Mouse (Mus musculus) kidney, postnatal 25 days (tissue): ENCODE results near the gene Lcmt1.

Experiments
- DNase-seq, 2 experiments: peaks; one replicate each; pipeline ENCODE4 v3.0.0; 2021; ENCODE audit warnings: mixed read lengths in 2 of 2

The Lcmt1 gene

DNA sequence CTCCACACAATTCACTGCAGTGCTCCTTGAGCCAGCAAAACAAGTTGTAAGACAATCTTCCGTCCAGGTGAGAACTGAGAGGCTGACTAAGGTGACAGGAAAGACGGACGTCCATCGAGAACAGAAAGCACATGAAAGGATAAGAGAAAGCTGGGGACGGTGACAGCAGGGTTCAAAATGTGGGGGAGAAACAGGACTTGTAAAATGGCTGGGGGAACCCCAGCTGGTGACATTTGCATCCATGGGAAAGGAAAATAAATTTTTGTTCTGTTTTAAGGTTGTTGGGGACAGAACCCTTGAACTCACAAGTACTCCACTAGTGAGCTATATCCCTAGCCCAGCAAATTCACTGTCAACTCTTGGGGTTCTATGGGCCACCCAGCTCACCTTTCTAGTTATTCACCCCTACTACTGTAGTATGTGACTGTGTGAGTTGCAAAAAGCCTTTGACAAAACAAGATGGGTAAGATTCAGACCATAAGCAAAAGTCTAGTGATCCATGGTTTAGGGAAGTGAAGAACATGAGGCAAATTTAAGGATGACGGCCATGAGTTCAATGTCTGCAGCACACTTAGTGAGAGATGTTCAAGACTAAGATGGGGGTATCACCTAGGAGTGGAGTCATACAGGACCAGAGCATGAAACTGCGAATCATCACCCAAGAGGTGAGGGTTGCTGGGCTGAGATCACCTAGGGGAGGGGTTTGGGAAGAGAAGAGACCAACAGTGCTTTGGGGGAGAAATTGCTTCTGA, 8.2 kb upstream of the Lcmt1 start:
- no peak for DNase-seq

GRCm38 (mm10) chr7:123362806-123363205, 6.8 kb upstream of the Lcmt1 start:
- peak in 1 of 2 experiments; percentile 35 for DNase-seq

DNA sequence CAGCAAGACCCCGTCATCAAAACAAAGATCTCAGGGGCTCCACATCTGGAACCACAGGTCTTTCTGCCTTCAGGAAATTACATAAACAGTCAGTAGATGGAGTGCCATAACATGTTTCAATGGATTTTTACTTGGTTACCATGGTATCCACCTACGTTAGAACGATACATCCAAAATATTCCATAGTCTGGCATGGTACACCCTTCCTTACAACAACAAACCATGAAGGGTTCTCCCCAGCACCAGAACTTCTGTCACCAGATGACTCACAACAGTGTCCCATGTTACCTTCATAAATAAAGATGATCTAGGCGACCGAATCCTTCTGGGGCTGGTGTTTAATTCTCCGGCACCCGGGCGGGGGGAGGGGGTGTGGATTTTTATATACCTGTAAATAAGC, 5.6 kb upstream of the Lcmt1 start:
- DNase-seq = no peak

- peak in 1 of 2 experiments; percentile 47 for DNase-seq
Observed at GRCm38 (mm10) chr7:123365876-123366741, 3.5 kb upstream of the Lcmt1 start.

GRCm38 (mm10) chr7:123366806-123367205, 2.8 kb upstream of the Lcmt1 start:
- no peak for DNase-seq

GRCm38 (mm10) chr7:123367218-123368150, 2.1 kb upstream of the Lcmt1 start:
- no peak for DNase-seq

- no peak for DNase-seq
Observed at GRCm38 (mm10) chr7:123368187-123368586, 1.4 kb upstream of the Lcmt1 start.

DNA sequence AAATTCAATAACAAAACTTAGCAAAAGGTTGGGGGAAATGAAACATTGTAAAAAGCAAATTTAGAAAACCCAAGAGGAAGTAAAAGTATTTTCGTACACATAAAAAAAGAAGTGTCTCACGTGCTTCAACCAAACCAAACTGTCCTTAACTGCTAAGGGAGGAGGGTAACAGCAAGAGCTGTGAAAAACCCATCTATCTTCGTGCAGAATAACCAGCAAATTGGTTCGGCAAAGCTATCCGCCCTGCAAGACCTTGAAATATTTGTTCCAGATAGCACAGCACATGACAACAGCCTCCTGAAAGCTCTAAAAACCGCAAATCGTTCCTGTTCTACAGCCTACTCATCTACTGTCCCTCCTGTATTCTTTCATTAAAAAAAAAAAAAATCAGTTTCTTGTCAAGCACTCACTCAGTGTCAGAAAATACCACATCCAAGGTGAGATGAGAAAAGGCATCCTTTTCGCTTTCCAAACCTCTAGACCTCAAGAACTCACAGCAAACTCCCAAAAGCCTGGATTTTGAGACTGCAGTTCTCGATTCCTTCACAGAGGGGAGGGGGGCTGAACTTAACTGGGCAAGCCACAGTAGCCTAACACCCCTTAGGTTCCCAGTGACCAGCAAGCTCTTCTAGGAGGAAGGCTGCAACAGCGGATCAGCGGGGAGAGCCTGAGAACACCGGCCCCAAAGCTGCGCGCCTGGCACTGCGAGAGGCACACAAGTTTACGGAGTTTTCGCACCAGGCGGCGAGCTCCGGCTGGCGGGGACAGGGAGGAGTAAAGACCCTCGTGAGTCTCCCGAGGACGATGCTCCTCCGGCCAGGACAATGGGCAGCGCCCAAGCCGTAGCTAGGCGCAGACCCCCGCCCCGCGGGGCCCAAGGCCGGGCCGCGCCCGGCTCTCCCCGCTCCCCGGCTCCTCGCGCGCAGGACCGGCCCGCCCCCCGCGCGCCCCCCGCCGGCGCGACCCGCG, 522 bp upstream of the Lcmt1 start:
- DNase-seq = peak; percentile 54 to 72

DNA sequence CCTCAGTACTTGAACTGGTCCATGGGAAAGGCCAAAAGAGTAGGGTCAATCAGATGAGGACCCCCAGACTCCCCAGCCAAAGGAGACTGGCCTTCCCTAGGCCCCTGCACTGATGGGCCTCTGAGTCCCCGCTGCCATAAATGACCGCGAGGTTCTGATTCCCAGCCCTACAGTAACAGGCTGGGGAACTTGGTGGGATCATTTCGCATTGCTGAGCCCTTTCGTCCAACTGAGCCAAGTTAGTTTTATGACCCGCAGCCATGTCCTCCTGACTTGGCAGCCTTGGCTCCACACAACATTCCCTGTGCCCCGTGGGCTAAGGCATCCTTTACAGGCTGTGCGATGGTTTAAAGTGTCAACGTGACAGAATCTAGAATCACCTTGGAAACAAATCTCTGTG, 1.1 kb downstream of the Lcmt1 start:
- DNase-seq = no peak

DNA sequence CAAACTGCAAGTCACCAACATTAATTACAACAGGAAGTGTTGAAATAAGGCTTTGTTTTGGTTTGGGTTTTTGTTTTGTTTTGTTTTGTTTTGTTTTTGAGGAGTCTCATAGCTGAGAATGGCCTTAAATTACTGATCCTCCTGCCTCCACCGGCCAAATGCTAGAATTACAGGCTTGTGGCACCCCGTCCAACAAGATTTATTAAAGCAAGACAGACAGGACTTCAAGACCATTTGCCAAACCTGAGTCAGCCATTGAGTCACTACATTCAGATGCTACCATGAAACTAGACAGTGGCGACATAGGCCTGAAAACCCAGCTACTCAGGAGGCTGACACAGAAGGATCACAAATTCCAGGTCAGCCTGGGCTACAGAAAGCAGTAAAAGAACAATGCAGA, 1.9 kb downstream of the Lcmt1 start:
- peak in 1 of 2 experiments; percentile 46 for DNase-seq

DNA sequence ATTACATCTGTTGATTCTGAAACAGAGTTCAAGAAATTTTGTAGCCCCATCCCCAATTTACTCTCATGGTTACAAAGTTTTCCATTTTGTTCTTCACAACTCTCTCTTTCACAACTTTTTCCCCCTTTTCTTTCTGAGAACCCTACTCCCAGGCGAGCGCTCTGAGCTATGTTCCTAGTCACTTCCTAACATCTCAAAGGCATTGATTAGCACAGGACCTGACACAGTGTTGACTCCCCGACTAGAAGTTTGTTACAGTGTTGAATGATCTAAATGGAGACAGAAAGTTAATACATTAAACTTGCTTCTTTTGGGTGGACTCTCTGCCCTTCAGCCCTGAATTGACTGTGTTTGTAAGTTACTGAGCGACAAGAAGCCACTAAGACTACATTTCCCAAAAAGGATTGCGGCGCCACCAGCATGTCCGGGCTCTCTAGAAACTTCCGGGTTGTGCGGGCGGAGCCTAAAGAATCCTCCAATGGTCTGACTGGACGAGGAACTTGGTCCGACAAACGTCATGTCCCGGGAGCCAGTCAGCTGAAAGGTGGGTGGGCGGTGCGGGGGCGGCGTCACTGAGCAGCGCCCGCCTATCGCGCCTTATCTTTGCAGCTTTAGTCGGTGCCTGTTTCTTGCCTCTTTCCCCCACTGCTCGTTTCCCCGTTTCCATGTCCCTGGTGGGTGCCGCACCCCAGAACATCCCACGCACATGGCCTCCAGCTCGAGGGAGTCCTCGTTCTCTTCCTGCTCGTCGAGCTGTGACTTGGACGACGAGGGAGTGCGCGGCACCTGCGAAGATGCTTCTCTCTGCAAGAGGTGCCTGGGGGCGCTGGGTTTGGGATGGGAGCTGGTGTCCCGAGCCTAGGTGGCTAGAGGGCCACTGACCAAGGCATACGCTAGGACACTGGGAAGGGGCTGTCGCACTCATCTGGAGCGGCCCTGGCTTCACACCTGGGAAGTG, 8.1 kb downstream of the Lcmt1 start:
- DNase-seq = peak; percentile 96 to 99

DNA sequence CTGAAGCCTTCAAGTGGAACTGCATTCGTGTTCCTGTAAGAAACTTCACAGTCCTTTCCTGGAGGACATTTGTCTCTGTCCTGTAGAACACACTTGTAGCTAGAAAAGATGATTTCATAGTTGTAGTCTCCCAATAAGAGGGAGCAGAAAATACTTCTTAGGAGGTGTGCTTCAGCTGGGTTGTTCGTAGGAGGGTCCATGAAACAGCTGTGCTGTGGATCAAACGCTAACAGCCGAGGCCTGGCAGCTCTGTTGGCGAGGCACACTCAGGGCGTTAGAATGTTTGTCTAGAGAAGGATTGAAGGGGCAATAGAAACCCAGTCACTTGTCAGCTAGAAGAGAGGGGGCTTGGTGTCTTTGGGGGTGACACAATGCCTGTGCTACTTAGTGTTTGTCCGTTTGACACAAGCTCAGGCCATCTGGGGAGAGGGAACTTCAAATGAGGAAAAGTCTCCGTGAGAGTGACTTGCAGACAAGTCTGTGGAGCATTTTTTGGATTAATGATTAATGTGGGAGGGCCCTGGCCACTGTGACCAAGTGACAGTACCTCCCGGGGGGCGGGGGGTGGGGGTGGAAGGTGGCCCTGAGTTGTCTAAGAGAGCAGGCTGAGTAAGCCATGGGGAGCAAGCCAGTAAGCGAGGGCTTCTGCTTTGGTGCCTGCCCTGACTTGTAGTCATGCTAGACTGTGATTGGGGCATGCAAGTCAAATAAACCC, 16.3 kb downstream of the Lcmt1 start:
- DNase-seq = peak; percentile 53 to 74

GRCm38 (mm10) chr7:123389686-123390280, 20.2 kb downstream of the Lcmt1 start:
- no peak for DNase-seq

- no peak for DNase-seq
Observed at GRCm38 (mm10) chr7:123394271-123394670, 24.7 kb downstream of the Lcmt1 start.

GRCm38 (mm10) chr7:123396900-123397299, 27.3 kb downstream of the Lcmt1 start:
- no peak for DNase-seq

- DNase-seq = no peak
Observed at GRCm38 (mm10) chr7:123397369-123397768, 27.8 kb downstream of the Lcmt1 start.

- no peak for DNase-seq
Observed at GRCm38 (mm10) chr7:123397931-123398330, 28.3 kb downstream of the Lcmt1 start.

DNA sequence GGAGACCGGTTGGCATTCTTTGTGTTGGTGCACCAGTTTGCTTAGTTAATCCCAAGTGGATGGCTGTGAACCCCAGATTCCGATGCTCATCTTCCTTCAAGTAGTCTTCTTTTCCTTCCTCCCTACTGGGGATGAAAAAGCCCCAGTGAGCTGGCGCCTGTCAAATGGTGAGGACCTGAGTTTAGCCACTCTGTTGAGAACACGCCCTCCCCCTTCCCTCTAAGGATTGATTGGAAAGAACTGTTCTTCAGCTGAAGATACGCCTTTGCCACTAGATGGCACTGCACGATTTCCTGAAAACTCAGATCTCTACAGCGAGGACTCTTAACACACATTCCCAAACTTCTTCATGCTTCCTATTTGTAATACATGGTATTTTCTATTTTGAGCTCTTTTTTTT, 29.2 kb downstream of the Lcmt1 start:
- DNase-seq = peak; percentile 57 to 75

- DNase-seq = no peak
Observed at GRCm38 (mm10) chr7:123399286-123399685, 29.7 kb downstream of the Lcmt1 start.
